Mouse (Mus musculus) kidney, postnatal 25 days (tissue): Measurements from ENCODE around the gene Slc13a4.

Experiments
- DNase-seq, 2 experiments: peaks; one replicate each; pipeline ENCODE4 v3.0.0; 2021; ENCODE audit warnings: mixed read lengths in 2 of 2

The Slc13a4 gene

GRCm38 (mm10) chr6:35298323-35298722 is 9.6 kb downstream of the Slc13a4 start:
- no peak for DNase-seq

- DNase-seq, result peak; percentile 72 to 73
Observed at GRCm38 (mm10) chr6:35297516-35298227, 10.3 kb downstream of the Slc13a4 start.

GRCm38 (mm10) chr6:35297001-35297400 is 10.9 kb downstream of the Slc13a4 start:
- DNase-seq, result peak; percentile 65 to 85

- DNase-seq, result no peak
Observed at GRCm38 (mm10) chr6:35294964-35295363, 13.0 kb downstream of the Slc13a4 start.

- DNase-seq, result no peak
Observed at GRCm38 (mm10) chr6:35289676-35290075, 18.3 kb downstream of the Slc13a4 start.

- no peak for DNase-seq
Observed at GRCm38 (mm10) chr6:35288920-35289319, 19.0 kb downstream of the Slc13a4 start.

- DNase-seq, result peak; percentile 65 to 81
Observed at GRCm38 (mm10) chr6:35288114-35288761, 19.7 kb downstream of the Slc13a4 start.

GRCm38 (mm10) chr6:35279306-35279705 is 28.6 kb downstream of the Slc13a4 start:
- peak; percentile 69 to 90 for DNase-seq

- DNase-seq, result no peak
Observed at GRCm38 (mm10) chr6:35277903-35278587, 29.9 kb downstream of the Slc13a4 start.

- DNase-seq, result peak; percentile 47 to 63
Observed at GRCm38 (mm10) chr6:35273391-35274082, 34.4 kb downstream of the Slc13a4 start.

GRCm38 (mm10) chr6:35271868-35272765 is 35.8 kb downstream of the Slc13a4 start:
- DNase-seq, result peak; percentile 62 to 74

- DNase-seq, result peak in 1 of 2 experiments; percentile 9
Observed at GRCm38 (mm10) chr6:35271094-35271855, 36.7 kb downstream of the Slc13a4 start.

GRCm38 (mm10) chr6:35269643-35270042 is 38.3 kb downstream of the Slc13a4 start:
- no peak for DNase-seq

GRCm38 (mm10) chr6:35268711-35269110 is 39.2 kb downstream of the Slc13a4 start:
- DNase-seq, result no peak

- no peak for DNase-seq
Observed at GRCm38 (mm10) chr6:35265580-35266278, 42.2 kb downstream of the Slc13a4 start.

GRCm38 (mm10) chr6:35260531-35260930 is 47.4 kb downstream of the Slc13a4 start:
- no peak for DNase-seq

- DNase-seq, result no peak
Observed at GRCm38 (mm10) chr6:35259526-35259925, 48.4 kb downstream of the Slc13a4 start.

GRCm38 (mm10) chr6:35258922-35259321 is 49.0 kb downstream of the Slc13a4 start:
- no peak for DNase-seq

GRCm38 (mm10) chr6:35257626-35258190 is 50.2 kb downstream of the Slc13a4 start:
- no peak for DNase-seq

- DNase-seq, result peak in 1 of 2 experiments; percentile 62
Observed at GRCm38 (mm10) chr6:35256691-35257090, 51.2 kb downstream of the Slc13a4 start.
